Mouse (Mus musculus): ENCODE measurements around the gene Fam102a.

DNA sequence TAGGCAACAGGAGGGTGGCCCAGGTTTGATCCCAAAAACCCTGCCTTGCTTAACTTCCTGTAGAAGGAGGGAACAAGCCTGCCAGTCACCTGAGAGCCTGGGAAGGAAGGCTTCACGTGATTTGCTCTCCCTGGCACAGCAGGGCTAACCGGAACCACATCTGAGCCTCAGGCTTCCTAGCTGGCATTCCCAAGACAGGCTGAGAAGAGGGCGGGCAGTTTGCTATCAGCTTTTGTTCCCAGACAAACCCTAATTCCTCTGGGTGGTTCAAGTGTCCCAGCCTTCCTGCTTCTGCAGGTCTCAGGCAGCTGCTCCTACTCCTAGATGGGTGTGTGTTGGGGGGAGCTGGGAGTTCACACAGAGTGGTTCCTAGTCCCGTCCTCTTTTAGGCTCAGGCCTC lies 20.4 kb downstream of the Fam102a start:
- no peak for TF ChIP-seq CTCF (IDR thresholded peaks at IDR 0.05; ENCODE audit: low read depth)
- TF ChIP-seq EP300 (IDR thresholded peaks at IDR 0.05; ENCODE audit: low read depth): no peak

Data from liver, embryonic 14.5 days (tissue).